Mouse (Mus musculus) erythroblast, embryonic 14.5 days (primary cell): ENCODE measurements around the gene Ppfia4.

Experiments used
- GATA1 ChIP-seq: IDR thresholded peaks from 2 replicates; pipeline ENCODE4 v1.6.1; 2012; ENCODE audit warnings: low read length, inconsistent platforms, mixed read lengths
- TAL1 ChIP-seq: IDR thresholded peaks from 3 replicates; pipeline ENCODE4 v1.6.1; 2012; ENCODE audit warnings: low read length, inconsistent platforms, mixed read lengths

DNA sequence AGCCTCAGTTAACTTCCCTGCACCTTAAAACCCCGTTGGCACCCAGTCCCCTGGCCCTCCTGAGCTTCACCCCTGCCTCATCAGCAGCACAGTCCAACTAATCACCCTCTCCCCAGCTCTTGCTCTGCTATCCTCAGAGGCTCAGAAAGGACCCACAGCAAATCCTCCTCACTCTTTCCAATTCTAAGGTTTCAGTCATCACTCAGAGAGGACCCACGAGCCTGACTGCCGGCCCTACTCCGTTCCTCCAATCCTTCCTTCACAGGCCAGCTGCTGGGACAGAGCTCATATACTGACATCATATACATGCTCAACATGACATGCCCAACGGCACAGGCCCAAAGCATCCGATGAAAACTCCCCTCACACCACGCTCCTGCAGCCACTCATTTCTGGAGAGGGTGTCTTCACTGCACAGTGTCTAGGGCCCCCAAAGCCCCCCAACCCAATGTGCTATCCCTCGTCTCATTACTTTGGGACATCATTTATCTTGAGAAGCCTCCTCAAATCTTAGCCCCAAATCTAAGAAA lies 10.1 kb upstream of the Ppfia4 start:
- TF ChIP-seq TAL1 (no peak), GATA1 (no peak)
